Mouse (Mus musculus) heart, postnatal 0 days (tissue): ENCODE data around the gene Ankrd44. TPM values are rescaled to one million over a fixed set of nuclear protein-coding genes. Genes with fewer than 3 reads are reported as not detected.

ENCODE experiments used
- ATAC-seq: fragments of 200-750 bp; cut with Nextera tagmentation; 2 replicates; pipeline ENCODE4 v1.8.0; 2017; ENCODE audit warnings: low read depth, moderate number of reproducible peaks, moderate library complexity; ENCODE audit not compliant: insufficient read depth
- DNase-seq: peaks from one replicate; pipeline ENCODE4 v3.0.0-alpha.2; 2016; ENCODE audit warnings: low spot score
- H3K27ac ChIP-seq: fragments of 300-500 bp; sonication (generic); 2 replicates; pipeline ENCODE4 v1.5.1; 2014; ENCODE audit warnings: low read depth, mild to moderate bottlenecking
- H3K27me3 ChIP-seq: fragments of 300-500 bp; sonication (generic); 2 replicates; pipeline ENCODE4 v1.6.1; 2014; ENCODE audit warnings: low read length, mixed read lengths; ENCODE audit not compliant: control insufficient read depth, insufficient read depth
- H3K36me3 ChIP-seq: fragments of 300-500 bp; sonication (generic); replicated peaks from 2 replicates; pipeline ENCODE4 v1.6.1; 2014; ENCODE audit warnings: low read length, mixed read lengths; ENCODE audit not compliant: control insufficient read depth, insufficient read depth
- H3K4me1 ChIP-seq: fragments of 300-500 bp; sonication (generic); 2 replicates; pipeline ENCODE4 v1.6.1; 2014; ENCODE audit warnings: antibody characterized with exemption; ENCODE audit not compliant: control insufficient read depth, insufficient read depth
- H3K4me2 ChIP-seq: fragments of 300-500 bp; sonication (generic); 2 replicates; pipeline ENCODE4 v1.6.1; 2014; ENCODE audit warnings: low read depth, mild to moderate bottlenecking, low read length, moderate library complexity
- H3K4me3 ChIP-seq: fragments of 300-500 bp; sonication (generic); 2 replicates; pipeline ENCODE4 v1.5.1; 2014; ENCODE audit warnings: low read depth, low read length
- H3K9ac ChIP-seq: fragments of 300-500 bp; sonication (generic); replicated peaks from 2 replicates; pipeline ENCODE4 v1.6.1; 2014; ENCODE audit warnings: low read depth, low read length, mixed read lengths
- H3K9me3 ChIP-seq: fragments of 300-500 bp; sonication (generic); replicated peaks from 2 replicates; pipeline ENCODE4 v1.6.1; 2016; ENCODE audit warnings: low read length; ENCODE audit not compliant: control insufficient read depth
- CTCF ChIP-seq: IDR thresholded peaks from 2 replicates; pipeline ENCODE4 v1.5.1; 2016; ENCODE audit warnings: antibody characterized with exemption, control low read depth, low read depth
- EP300 ChIP-seq: IDR thresholded peaks from 2 replicates; pipeline ENCODE4 v1.6.1; 2016; ENCODE audit warnings: antibody characterized with exemption, low read depth
- WGBS: fragments of 180-500 bp; shearing (Covaris S2); extraction: QIAGEN DNeasy Blood & Tissue Kit; methylation state at CpG from one replicate; pipeline ENCODE4 v1.1.7; 2014; 5-methylcytosine and 5-hydroxymethylcytosine counted together
- polyA plus RNA-seq: library from polyadenylated mRNA; unstranded; fragments of >200 nt; fragmentation: Nextera tagmentation; extraction: Ambion mirVana; gene quantifications from 2 replicates; pipeline ENCODE4 v1.2.1, GENCODE M21; 2015
- total RNA-seq: library from RNA; depleted of rRNA; stranded (reverse); fragments of >200 nt; gene quantifications from 2 replicates; pipeline ENCODE4 v1.2.3, GENCODE M21; 2014; ENCODE audit warnings: low replicate concordance

Ankrd44 gene
- total and polyA plus RNA-seq, 2 experiments from 2014 or later: 3.3 to 9.6 TPM

GRCm38 (mm10) chr1:54711568-54711967 is 214.6 kb downstream of the Ankrd44 start:
- Histone ChIP-seq H3K9me3 (no peaks in the 10 kb centered on the region), H3K4me3 (no peak overlapping the region), H3K36me3 (no peaks in the 10 kb centered on the region; the same call in 1 of the 2 replicates), H3K4me2 (no peak overlapping the region), H3K27me3 (no peaks in the 10 kb centered on the region), H3K4me1 (peaks cover 35% of the 10 kb centered on the region), H3K9ac (no peak overlapping the region), H3K27ac (no peak overlapping the region)
- WGBS: 83% methylated on average over 3 of the region's 3 CpGs
- no peak for ATAC-seq
- no peak for TF ChIP-seq CTCF
- TF ChIP-seq EP300: no peak
- DNase-seq: no peak

GRCm38 (mm10) chr1:54710550-54710949 is 215.6 kb downstream of the Ankrd44 start:
- Histone ChIP-seq H3K4me3 (no peak overlapping the region), H3K36me3 (no peaks in the 10 kb centered on the region; the same call in 1 of the 2 replicates), H3K27ac (peak overlapping the region; percentile 49; the same call in 1 of the 2 replicates), H3K4me1 (peaks cover 35% of the 10 kb centered on the region), H3K9me3 (no peaks in the 10 kb centered on the region), H3K9ac (no peak overlapping the region), H3K27me3 (no peaks in the 10 kb centered on the region), H3K4me2 (no peak overlapping the region; the same call in 1 of the 2 replicates)
- ATAC-seq: peak; percentile 49
- 31% methylated on average over 1 of the region's 1 CpGs for WGBS
- no peak for TF ChIP-seq CTCF
- TF ChIP-seq EP300: no peak
- peak; percentile 55 for DNase-seq

GRCm38 (mm10) chr1:54707888-54708565 is 218.2 kb downstream of the Ankrd44 start:
- Histone ChIP-seq H3K36me3 (no peaks in the 10 kb centered on the region; the same call in 1 of the 2 replicates), H3K9me3 (no peaks in the 10 kb centered on the region), H3K4me3 (no peak overlapping the region), H3K9ac (no peak overlapping the region), H3K27ac (no peak overlapping the region), H3K27me3 (no peaks in the 10 kb centered on the region), H3K4me2 (no peak overlapping the region), H3K4me1 (peaks cover 27% of the 10 kb centered on the region)
- TF ChIP-seq EP300: no peak
- TF ChIP-seq CTCF: no peak
- no peak for ATAC-seq
- 91% methylated on average over 8 of the region's 8 CpGs for WGBS
- no peak for DNase-seq

- ATAC-seq: no peak
- Histone ChIP-seq H3K4me2 (no peak overlapping the region), H3K9ac (no peak overlapping the region), H3K4me1 (peaks cover 31% of the 10 kb centered on the region), H3K27ac (no peak overlapping the region), H3K4me3 (no peak overlapping the region), H3K36me3 (no peaks in the 10 kb centered on the region; the same call in 1 of the 2 replicates), H3K9me3 (no peaks in the 10 kb centered on the region), H3K27me3 (no peaks in the 10 kb centered on the region)
- DNase-seq: no peak
- 56% methylated on average over 10 of the region's 10 CpGs for WGBS
- TF ChIP-seq EP300 (no peak), CTCF (no peak)
Measured at GRCm38 (mm10) chr1:54707036-54707887, 218.9 kb downstream of the Ankrd44 start.

GRCm38 (mm10) chr1:54706621-54707020 is 219.6 kb downstream of the Ankrd44 start:
- DNase-seq (no peak), ATAC-seq (no peak)
- 30% methylated on average over 3 of the region's 3 CpGs for WGBS
- no peak for TF ChIP-seq EP300
- peak; percentile 52 for TF ChIP-seq CTCF
- Histone ChIP-seq H3K4me2 (no peak overlapping the region), H3K4me1 (peaks cover 28% of the 10 kb centered on the region), H3K9me3 (no peaks in the 10 kb centered on the region), H3K27me3 (no peaks in the 10 kb centered on the region), H3K4me3 (no peak overlapping the region), H3K27ac (no peak overlapping the region), H3K36me3 (no peaks in the 10 kb centered on the region; the same call in 1 of the 2 replicates), H3K9ac (no peak overlapping the region)
